Mouse (Mus musculus): ENCODE results near the gene Pinlyp. TPM values are rescaled to one million over a fixed set of nuclear protein-coding genes. Genes with fewer than 3 reads are reported as not detected.

Pinlyp gene
- polyA plus RNA-seq (2016; fragmentation: Nextera tagmentation; extraction: Ambion mirVana), result 0.21 TPM in 1 of 2 replicates, not detected in the other

- peak within 1 kb of the TSS; percentile 88 for H3K4me3 ChIP-seq
- WGBS, result 31% methylated on average over 13 of the region's 13 CpGs
- H3K27ac ChIP-seq, result peak within 1 kb of the TSS; percentile 89
- DNase-seq (ENCODE audit: low spot score), result no peak
- no peaks in the 10 kb centered on the region for H3K27me3 ChIP-seq (ENCODE audit: insufficient read depth, poor library complexity, severe bottlenecking)
- H3K36me3 ChIP-seq, result peaks cover 29% of the 10 kb centered on the region
- H3K4me1 ChIP-seq, result peaks cover 16% of the 10 kb centered on the region
- no peaks in the 10 kb centered on the region for H3K9me3 ChIP-seq
Measured at GRCm38 (mm10) chr7:24546068-24546614, at the start of gene Pinlyp, which contains the start of gene Xrcc1. Gene Pinlyp, minus strand, starts transcription at chr7:24546118. Gene Xrcc1, plus strand, starts transcription at chr7:24546289.

- H3K4me1 ChIP-seq, result peaks cover 11% of the 10 kb centered on the region
- no peaks in the 10 kb centered on the region for H3K36me3 ChIP-seq
- 61% methylated on average over 2 of the region's 2 CpGs for WGBS
- no peak overlapping the region for H3K4me3 ChIP-seq
- no peak for DNase-seq (ENCODE audit: low spot score)
- no peaks in the 10 kb centered on the region for H3K9me3 ChIP-seq
- peaks cover 26% of the 10 kb centered on the region for H3K27me3 ChIP-seq (ENCODE audit: insufficient read depth, poor library complexity, severe bottlenecking)
- no peak overlapping the region for H3K27ac ChIP-seq
Measured at GRCm38 (mm10) chr7:24595464-24595863, 49.5 kb upstream of the Pinlyp start.

GRCm38 (mm10) chr7:24594309-24594803 lies 48.4 kb upstream of the Pinlyp start:
- Histone ChIP-seq H3K4me3 (peak overlapping the region; percentile 71), H3K27me3 (ENCODE audit: insufficient read depth, poor library complexity, severe bottlenecking) (peaks cover 26% of the 10 kb centered on the region), H3K27ac (peak overlapping the region; percentile 85; the same call in 1 of the 2 replicates), H3K9me3 (no peaks in the 10 kb centered on the region), H3K36me3 (no peaks in the 10 kb centered on the region), H3K4me1 (peaks cover 11% of the 10 kb centered on the region)
- WGBS, result 1% methylated on average over 13 of the region's 13 CpGs
- no peak for DNase-seq (ENCODE audit: low spot score)

- H3K9me3 ChIP-seq, result no peaks in the 10 kb centered on the region
- H3K4me1 ChIP-seq, result peaks cover 11% of the 10 kb centered on the region
- H3K36me3 ChIP-seq, result no peaks in the 10 kb centered on the region
- DNase-seq (ENCODE audit: low spot score), result peak; percentile 89
- 2% methylated on average over 38 of the region's 39 CpGs for WGBS
- H3K27ac ChIP-seq, result peak overlapping the region; percentile 85
- peak overlapping the region; percentile 71 for H3K4me3 ChIP-seq
- H3K27me3 ChIP-seq (ENCODE audit: insufficient read depth, poor library complexity, severe bottlenecking), result peaks cover 26% of the 10 kb centered on the region
Measured at GRCm38 (mm10) chr7:24593621-24594308, 47.8 kb upstream of the Pinlyp start.

DNA sequence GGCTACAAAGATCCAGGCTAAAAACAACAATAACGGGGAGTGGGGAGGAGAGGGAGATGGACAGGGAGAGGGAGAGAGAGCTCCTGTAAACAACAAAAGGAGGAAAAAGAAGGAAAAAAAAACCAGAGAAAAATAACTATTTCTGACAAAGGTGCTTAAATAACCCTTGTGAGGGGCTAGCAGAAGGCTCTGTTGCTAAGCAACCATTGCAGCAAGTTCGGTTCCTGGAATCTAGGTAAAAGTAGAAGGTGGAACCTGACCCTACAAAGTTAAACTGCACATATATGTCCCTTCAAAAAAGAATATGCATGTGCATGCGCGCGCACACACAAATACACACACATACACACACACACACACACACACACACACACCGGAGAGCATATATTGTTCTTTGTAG lies 46.9 kb upstream of the Pinlyp start:
- WGBS, result 82% methylated on average over 6 of the region's 6 CpGs
- Histone ChIP-seq H3K36me3 (no peaks in the 10 kb centered on the region), H3K27ac (no peak overlapping the region), H3K27me3 (ENCODE audit: insufficient read depth, poor library complexity, severe bottlenecking) (peaks cover 32% of the 10 kb centered on the region), H3K9me3 (no peaks in the 10 kb centered on the region), H3K4me3 (no peak overlapping the region), H3K4me1 (peaks cover 12% of the 10 kb centered on the region)
- no peak for DNase-seq (ENCODE audit: low spot score)

GRCm38 (mm10) chr7:24592163-24592562 lies 46.2 kb upstream of the Pinlyp start:
- WGBS, result 67% methylated on average over 4 of the region's 4 CpGs
- Histone ChIP-seq H3K27me3 (ENCODE audit: insufficient read depth, poor library complexity, severe bottlenecking) (peaks cover 38% of the 10 kb centered on the region), H3K36me3 (no peaks in the 10 kb centered on the region), H3K9me3 (no peaks in the 10 kb centered on the region), H3K4me1 (peaks cover 18% of the 10 kb centered on the region), H3K4me3 (no peak overlapping the region), H3K27ac (no peak overlapping the region)
- no peak for DNase-seq (ENCODE audit: low spot score)

DNA sequence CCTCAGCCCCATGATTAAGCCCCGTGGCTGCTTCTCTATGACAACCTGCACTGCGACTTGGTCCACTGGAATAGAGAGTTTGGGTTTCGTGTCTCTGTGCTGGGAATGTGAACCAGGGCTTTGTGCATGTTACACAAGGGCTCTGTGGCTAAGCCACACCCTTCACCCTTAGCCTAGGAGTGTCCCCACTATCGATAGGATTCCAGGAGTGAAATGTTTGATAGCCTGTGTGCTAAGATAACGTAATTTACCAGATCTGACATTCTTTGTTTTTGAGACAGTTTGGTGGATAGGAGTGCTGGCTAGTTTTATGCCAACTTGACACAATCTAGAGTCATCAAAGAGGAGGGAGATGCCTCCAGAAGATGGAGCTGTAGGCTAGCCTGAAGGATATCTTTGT lies 45.8 kb upstream of the Pinlyp start:
- DNase-seq (ENCODE audit: low spot score), result no peak
- no peaks in the 10 kb centered on the region for H3K36me3 ChIP-seq
- peaks cover 42% of the 10 kb centered on the region for H3K27me3 ChIP-seq (ENCODE audit: insufficient read depth, poor library complexity, severe bottlenecking)
- H3K9me3 ChIP-seq, result no peaks in the 10 kb centered on the region
- 59% methylated on average over 5 of the region's 5 CpGs for WGBS
- H3K4me3 ChIP-seq, result no peak overlapping the region
- no peak overlapping the region for H3K27ac ChIP-seq
- peaks cover 22% of the 10 kb centered on the region for H3K4me1 ChIP-seq

DNA sequence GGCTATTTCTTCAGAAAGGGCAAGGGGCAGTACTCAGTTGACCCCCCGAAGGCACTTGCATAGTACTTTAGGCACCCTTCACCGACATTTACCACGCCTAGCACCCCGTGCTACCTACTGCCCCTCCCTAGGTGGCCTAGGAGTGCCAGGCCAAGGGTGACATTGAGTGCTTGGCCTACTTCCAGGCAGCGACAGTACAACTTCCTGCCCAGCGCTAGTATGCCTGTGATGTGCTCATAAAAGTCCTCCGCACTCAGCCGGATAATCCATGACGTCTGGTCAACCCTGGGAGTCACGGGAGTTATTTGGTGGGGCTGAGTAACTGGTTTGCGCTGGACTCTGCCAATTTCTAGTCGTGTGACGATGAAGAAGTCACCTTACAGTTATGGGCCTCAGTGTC lies 42.4 kb upstream of the Pinlyp start:
- Histone ChIP-seq H3K4me3 (no peak overlapping the region), H3K27me3 (ENCODE audit: insufficient read depth, poor library complexity, severe bottlenecking) (peaks cover 49% of the 10 kb centered on the region), H3K4me1 (peaks cover 10% of the 10 kb centered on the region), H3K9me3 (no peaks in the 10 kb centered on the region), H3K27ac (no peak overlapping the region), H3K36me3 (no peaks in the 10 kb centered on the region)
- 81% methylated on average over 13 of the region's 13 CpGs for WGBS
- no peak for DNase-seq (ENCODE audit: low spot score)

DNA sequence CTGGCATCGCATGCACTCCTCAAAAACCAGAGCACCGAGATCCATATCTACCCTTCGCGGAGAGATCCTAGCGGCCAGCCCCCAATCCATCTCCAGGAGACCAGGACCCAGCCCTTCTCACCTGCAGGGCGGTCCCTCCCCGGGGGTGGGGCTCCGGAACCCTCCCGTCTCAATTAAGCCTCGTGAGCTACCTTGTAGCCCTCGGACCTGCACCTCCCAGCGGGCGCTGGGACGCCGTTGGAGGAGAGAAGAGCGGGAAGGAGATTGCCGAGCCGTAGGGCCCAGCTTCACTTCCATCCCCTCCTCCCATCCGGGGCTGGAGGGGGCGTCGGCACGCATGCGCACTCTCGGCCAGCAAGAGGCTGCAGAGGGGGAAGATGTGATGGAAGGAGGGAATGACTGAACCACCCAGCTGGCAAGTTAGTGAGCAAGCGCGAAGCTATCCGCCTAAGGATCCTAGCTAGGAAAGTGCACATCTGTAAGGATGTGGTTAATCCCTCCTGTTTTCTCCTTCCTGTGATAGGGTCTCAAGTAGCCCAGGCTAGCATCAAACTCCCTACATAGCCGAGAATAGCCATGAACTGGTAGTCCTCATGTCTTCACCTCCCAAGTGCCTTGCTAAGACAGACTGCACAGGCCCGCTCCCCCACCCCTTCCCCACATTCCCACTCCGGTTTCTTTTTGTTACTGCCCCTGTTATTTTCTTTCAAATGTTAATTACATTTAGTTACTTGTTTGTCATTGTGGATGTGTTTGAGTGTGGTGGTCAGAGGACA lies 41.6 kb upstream of the Pinlyp start, which contains the start of the genes Ethe1 and Zfp575:
Gene Ethe1 (plus strand): TSS at position 214 of the 776 bp plus-strand sequence.
Gene Zfp575 (minus strand): TSS at position 312 of the 776 bp plus-strand sequence.
- H3K27ac ChIP-seq, result peak within 1 kb of the TSS; percentile 72; the same call in 1 of the 2 replicates
- 8% methylated on average over 30 of the region's 30 CpGs for WGBS

GRCm38 (mm10) chr7:24586828-24587227 lies 40.9 kb upstream of the Pinlyp start:
- 8% methylated on average over 8 of the region's 8 CpGs for WGBS

More for the DNA sequence above, 41.6 kb upstream of the Pinlyp start, which contains the start of the genes Ethe1 and Zfp575:
- H3K9me3 ChIP-seq, result no peaks in the 10 kb centered on the region
- peaks cover 10% of the 10 kb centered on the region for H3K4me1 ChIP-seq
- peak; percentile 85 for DNase-seq (ENCODE audit: low spot score)
- no peaks in the 10 kb centered on the region for H3K36me3 ChIP-seq
- peaks cover 49% of the 10 kb centered on the region for H3K27me3 ChIP-seq (ENCODE audit: insufficient read depth, poor library complexity, severe bottlenecking)
- peak within 1 kb of the TSS; percentile 60 for H3K4me3 ChIP-seq

DNA sequence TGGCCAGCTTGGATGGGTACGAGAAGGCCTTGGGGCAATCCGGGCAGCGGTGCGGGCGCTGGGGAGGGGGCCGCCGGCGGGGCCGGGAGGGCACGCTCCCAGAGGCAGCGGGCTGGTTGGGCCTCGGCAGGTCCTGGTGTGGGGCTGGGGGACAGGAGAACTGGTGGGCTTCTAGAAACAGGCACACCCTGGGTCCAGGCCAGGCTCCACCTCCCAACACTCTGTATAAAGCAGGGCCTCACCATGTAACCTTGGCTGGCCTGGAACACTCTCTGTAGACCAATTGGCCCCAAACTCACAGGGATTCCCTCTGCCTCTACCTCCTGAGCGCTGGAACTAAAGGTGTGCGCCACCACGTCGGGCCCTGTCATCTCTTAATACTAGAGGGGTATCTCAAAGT lies 40.1 kb upstream of the Pinlyp start:
- Histone ChIP-seq H3K27ac (no peak overlapping the region), H3K9me3 (no peaks in the 10 kb centered on the region), H3K4me1 (peaks cover 10% of the 10 kb centered on the region), H3K36me3 (no peaks in the 10 kb centered on the region), H3K27me3 (ENCODE audit: insufficient read depth, poor library complexity, severe bottlenecking) (peaks cover 45% of the 10 kb centered on the region), H3K4me3 (no peak overlapping the region)
- 26% methylated on average over 16 of the region's 16 CpGs for WGBS
- no peak for DNase-seq (ENCODE audit: low spot score)

More at GRCm38 (mm10) chr7:24586828-24587227, 40.9 kb upstream of the Pinlyp start:
- no peak for DNase-seq (ENCODE audit: low spot score)
- Histone ChIP-seq H3K27ac (no peak overlapping the region), H3K4me3 (peak overlapping the region; percentile 60), H3K36me3 (no peaks in the 10 kb centered on the region), H3K4me1 (peaks cover 10% of the 10 kb centered on the region), H3K9me3 (no peaks in the 10 kb centered on the region), H3K27me3 (ENCODE audit: insufficient read depth, poor library complexity, severe bottlenecking) (peaks cover 49% of the 10 kb centered on the region)

DNA sequence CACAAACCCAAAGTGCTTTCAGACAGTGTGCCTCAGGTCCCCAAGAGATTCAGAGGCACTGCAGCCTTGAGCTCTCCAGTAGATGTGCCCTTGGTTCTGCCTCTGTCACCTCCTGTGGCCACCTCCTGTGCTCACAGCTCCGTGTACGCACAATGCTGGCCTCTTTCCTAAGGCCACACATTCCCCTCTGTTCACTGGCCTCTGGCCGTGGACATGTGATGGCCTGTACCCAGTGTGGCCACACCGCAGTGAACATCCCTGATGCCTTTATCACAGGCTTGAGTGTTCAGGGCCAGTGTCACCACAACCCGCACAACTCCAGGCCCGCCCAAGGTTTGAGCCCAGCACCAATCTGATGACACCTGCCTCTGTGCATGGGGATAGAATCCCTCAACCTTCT lies 39.0 kb upstream of the Pinlyp start:
- 86% methylated on average over 6 of the region's 6 CpGs for WGBS
- no peak for DNase-seq (ENCODE audit: low spot score)
- no peak overlapping the region for H3K4me3 ChIP-seq
- H3K36me3 ChIP-seq, result no peaks in the 10 kb centered on the region
- H3K27me3 ChIP-seq (ENCODE audit: insufficient read depth, poor library complexity, severe bottlenecking), result peaks cover 45% of the 10 kb centered on the region
- H3K27ac ChIP-seq, result no peak overlapping the region
- H3K4me1 ChIP-seq, result peaks cover 10% of the 10 kb centered on the region
- no peaks in the 10 kb centered on the region for H3K9me3 ChIP-seq
